Mouse (Mus musculus) kidney, adult 2 months (tissue): ENCODE results near the gene Tmod2.

Experiments used
- CTCF ChIP-seq: fragments of 200-500 bp; conservative IDR thresholded peaks from 2 replicates; pipeline ENCODE4 v1.5.1; 2011; ENCODE audit warnings: low read depth, mild to moderate bottlenecking, control low read depth, low read length, moderate library complexity, mixed read lengths; ENCODE audit not compliant: insufficient read depth, insufficient read length
- POLR2A ChIP-seq: fragments of 200-500 bp; IDR thresholded peaks from one replicate; pipeline ENCODE4 v1.6.1; 2011; ENCODE audit warnings: low read depth, low read length, control low read depth

DNA sequence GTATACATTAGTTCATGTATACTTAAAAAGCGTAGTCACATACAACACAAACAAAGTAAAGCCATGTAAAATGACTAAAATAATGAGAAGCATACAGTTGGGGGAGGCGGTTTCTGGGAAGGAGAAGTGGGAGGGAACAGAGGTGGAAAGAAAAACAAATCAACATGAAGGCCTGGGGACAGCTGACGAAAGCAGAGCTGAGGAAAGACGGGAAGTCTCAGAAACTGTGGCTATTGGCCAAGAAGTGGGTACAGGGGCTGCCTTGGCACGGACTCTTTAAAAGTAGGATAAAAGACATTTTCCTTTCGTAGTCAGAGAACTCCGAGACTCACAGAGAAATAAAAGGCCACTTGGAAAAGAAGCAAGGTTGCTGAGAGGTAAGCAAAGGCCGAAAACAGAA lies 62.1 kb downstream of the Tmod2 start:
- TF ChIP-seq CTCF (no peak), POLR2A (no peak)
